Mouse (Mus musculus): ENCODE data around the gene Nudc. TPM values are rescaled to one million over a fixed set of nuclear protein-coding genes. Genes with fewer than 3 reads are reported as not detected.

The Nudc gene
- 251 and 254 TPM in 2 replicates for polyA plus RNA-seq (2015; fragmentation: Nextera tagmentation; extraction: Ambion mirVana)

DNA sequence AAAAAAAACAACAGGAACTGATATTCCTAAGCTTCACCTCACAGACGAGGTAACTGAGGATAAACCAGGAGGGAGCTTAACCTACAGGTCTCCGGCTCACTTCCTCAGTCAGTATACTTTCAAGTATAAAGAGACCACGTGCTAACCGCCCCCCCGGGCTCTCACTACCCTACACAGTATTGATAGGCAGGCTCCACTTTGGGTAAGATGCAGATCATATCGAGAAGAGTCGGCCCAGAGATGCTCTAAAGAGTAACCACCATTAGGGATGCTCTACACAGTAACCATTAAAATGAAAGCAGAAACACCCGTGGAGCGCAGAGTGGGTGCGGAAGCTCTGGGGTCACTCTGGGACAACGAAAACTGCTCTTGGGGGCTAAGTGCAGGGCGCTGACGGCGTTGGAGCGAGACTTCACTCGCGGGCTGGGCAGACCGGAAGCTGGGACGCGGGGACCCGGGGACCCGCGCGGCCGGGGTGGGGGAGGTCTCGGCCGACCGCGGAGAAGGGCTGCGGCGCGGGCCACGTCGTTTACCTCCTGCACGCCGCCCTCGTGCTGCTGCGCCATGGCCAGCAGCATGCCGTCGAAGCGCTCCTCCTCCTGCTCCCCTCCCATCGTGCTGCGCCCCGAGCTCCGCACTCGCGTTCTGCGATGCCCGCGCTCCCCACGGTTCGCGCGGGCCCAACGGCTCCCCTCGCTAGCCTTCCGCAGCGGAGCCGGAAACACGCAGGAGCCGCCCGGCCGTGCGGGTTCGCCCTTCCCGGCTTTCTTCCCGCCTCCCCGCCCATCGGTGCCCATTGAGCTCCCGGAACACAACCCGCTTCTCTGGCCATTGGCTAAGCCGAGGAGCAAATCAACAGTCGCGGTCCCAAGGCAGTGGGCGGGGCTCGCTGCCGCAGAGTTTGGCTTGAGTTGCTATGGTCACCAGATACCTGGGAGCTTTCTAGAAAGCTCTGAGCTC, at the start of gene Nudc:
TSS of gene Nudc (minus strand) at position 725 of the 960 bp plus-strand sequence.

DNA sequence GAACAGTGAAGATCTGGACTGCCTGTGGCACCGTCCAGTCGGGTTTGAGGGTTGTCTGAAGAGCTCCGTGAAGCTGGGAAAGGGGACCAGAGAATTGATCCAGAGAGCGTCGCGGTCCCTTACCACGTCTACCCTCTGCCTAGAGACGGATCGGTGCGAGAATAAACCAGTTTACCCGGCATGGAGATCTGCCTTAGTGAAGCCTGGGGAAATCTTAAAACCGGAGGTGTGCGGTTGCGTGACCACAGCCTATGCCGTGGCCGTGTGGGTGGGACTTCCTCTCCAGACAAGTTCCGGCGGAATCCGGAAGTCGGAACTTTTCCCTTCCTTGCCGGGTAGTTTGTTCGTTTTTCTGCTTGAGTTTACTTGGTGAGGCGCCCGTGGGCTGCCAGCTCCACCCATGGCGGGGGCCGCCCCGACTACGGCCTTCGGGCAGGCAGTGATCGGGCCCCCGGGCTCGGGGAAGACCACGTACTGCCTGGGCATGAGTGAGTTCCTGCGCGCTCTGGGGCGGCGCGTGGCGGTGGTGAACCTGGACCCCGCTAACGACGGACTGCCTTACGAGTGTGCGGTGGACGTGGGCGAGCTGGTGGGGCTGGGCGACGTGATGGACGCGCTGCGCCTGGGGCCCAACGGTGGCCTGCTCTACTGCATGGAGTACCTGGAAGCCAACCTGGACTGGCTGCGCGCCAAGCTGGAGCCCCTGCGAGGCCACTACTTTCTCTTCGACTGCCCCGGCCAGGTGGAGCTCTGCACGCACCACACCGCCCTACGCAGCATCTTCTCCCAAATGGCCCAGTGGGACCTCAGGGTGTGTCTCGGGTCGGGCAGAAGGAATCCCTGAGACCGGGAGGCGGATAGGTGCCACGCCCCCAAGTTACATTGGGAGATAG, 38.5 kb upstream of the Nudc start, which contains the start of gene Gpn2:
TSS of gene Gpn2 (plus strand) at position 304 of the 893 bp plus-strand sequence.

GRCm38 (mm10) chr4:133574070-133574842, 28.5 kb upstream of the Nudc start, which contains the start of gene Gpatch3:
Gene Gpatch3, plus strand, starts transcription at chr4:133574745.

DNA sequence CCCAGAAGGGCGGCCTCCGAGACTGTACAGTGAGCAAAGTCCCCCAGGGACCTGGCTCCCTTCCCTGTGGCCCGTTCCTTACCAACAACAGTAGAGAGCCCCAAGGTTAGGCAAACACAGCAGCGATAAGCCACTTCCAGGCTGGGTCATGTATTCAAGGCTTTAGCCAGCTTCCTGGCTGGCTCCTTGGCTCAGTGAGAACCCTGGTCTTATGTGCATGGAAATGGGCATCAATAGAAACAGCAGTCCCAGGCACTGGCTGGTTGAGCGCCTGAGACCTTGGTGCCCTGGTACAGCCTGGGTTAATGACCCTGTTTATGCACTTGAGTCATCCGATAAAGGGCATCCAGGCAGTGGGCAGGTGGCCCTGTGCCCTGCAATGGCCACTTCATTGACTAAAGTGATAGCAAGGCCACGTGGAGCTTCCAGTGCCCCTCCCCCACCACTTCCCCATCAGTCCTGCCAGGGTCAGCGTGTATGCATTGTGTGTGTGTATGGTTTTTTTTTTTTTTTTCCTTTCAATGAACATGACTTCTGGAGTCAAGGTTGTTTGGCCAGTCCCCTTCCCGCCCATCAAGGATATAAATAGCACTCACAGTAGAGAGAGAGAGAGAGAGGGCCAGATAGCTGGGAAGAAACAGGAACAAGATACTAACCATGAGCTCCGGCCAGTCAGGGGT, 7.1 kb upstream of the Nudc start, which contains the start of gene Nr0b2:
TSS of gene Nr0b2 (plus strand) at position 609 of the 680 bp plus-strand sequence.

GRCm38 (mm10) chr4:133518601-133519368, 27.0 kb downstream of the Nudc start, which contains the start of gene Kdf1:
Gene Kdf1, plus strand, starts transcription at chr4:133518963.

DNA sequence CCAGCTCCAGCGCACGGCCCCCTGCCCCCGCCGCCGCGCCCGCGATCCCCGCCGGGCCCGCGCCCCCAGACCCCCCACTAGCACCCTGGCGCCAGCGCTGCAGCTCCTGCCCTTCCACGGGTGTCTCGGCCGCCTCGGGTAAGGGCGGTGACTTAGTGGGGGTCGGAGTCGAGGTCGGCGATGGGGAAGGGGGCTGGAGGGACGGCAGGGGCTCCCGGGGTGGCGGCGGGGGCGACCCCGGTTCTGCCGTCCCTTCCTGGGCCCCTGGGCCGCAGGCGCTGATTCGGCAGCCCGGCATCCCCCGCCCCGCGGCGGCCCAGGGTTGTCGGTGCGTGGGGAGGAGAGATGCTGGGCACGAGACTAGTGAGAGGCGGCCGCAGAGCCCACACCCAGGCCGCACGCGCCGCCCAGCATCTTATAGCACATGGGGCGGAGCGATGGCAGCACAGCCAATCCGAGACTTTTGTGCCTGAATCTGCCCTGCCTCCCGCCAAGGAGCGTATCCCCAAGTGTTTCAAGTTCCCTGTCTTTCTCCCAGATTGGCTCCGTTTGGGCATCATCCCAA, 47.6 kb downstream of the Nudc start, which contains the start of gene Trnp1:
TSS of gene Trnp1 (minus strand) at position 391 of the 565 bp plus-strand sequence.

Small RNA genes within 50 kb of the gene (microRNA-seq; reads per million reads assigned to microRNA genes)
- not detected for gene Gm23158

Other genes with a start within 250 kb of the Nudc start
- 15.2 and 15.3 TPM in 2 replicates for gene Wdtc1, start 192.5 kb downstream of the Nudc start, polyA plus RNA-seq (2015; fragmentation: Nextera tagmentation; extraction: Ambion mirVana)
- gene Slc9a1, start 176.3 kb downstream of the Nudc start, polyA plus RNA-seq (2015; fragmentation: Nextera tagmentation; extraction: Ambion mirVana), result 7.9 and 10.2 TPM in 2 replicates
- gene Tent5b, start 65.9 kb downstream of the Nudc start, polyA plus RNA-seq (2015; fragmentation: Nextera tagmentation; extraction: Ambion mirVana), result 0.23 and 0.49 TPM in 2 replicates
- 30.5 and 40.3 TPM in 2 replicates for gene Trnp1, start 47.4 kb downstream of the Nudc start, polyA plus RNA-seq (2015; fragmentation: Nextera tagmentation; extraction: Ambion mirVana)
- 0.18 TPM in 1 of 2 replicates, not detected in the other for gene Kdf1, start 27.0 kb downstream of the Nudc start, polyA plus RNA-seq (2015; fragmentation: Nextera tagmentation; extraction: Ambion mirVana)
- gene Nr0b2, start 7.4 kb upstream of the Nudc start, polyA plus RNA-seq (2015; fragmentation: Nextera tagmentation; extraction: Ambion mirVana), result not detected in 2 replicates
- gene Gpatch3, start 28.7 kb upstream of the Nudc start, polyA plus RNA-seq (2015; fragmentation: Nextera tagmentation; extraction: Ambion mirVana), result 5.9 and 8.3 TPM in 2 replicates
- 14.5 and 14.7 TPM in 2 replicates for gene Gpn2, start 38.4 kb upstream of the Nudc start, polyA plus RNA-seq (2015; fragmentation: Nextera tagmentation; extraction: Ambion mirVana)
- 0.74 and 1.5 TPM in 2 replicates for gene Sfn, start 56.2 kb upstream of the Nudc start, polyA plus RNA-seq (2015; fragmentation: Nextera tagmentation; extraction: Ambion mirVana)
- gene Zdhhc18, start 104.2 kb upstream of the Nudc start, polyA plus RNA-seq (2015; fragmentation: Nextera tagmentation; extraction: Ambion mirVana), result 12.9 and 25.0 TPM in 2 replicates
- 14.1 and 14.5 TPM in 2 replicates for gene Pigv, start 126.7 kb upstream of the Nudc start, polyA plus RNA-seq (2015; fragmentation: Nextera tagmentation; extraction: Ambion mirVana)
- gene Arid1a, start 210.8 kb upstream of the Nudc start, polyA plus RNA-seq (2015; fragmentation: Nextera tagmentation; extraction: Ambion mirVana), result 17.4 and 21.0 TPM in 2 replicates

Measured in neural tube, postnatal 0 days (tissue).